Mouse (Mus musculus) CH12.LX (cell line): Measurements from ENCODE around the gene Nktr. TPM values are rescaled to one million over a fixed set of nuclear protein-coding genes. Genes with fewer than 3 reads are reported as not detected.
A peak's percentile ranks its signal among the peaks of the same experiment; 100 is the strongest.

Experiments used
- DNase-seq: peaks from one replicate; pipeline ENCODE4 v3.0.0-alpha.2; 2013; ENCODE audit errors: extremely low read depth
- H3K27ac ChIP-seq: 2 replicates; pipeline ENCODE4 v1.5.1; 2012; ENCODE audit warnings: low read depth, mild to moderate bottlenecking, control low read depth, moderate library complexity; ENCODE audit not compliant: insufficient read depth
- H3K27me3 ChIP-seq: replicated peaks from 2 replicates; pipeline ENCODE3; 2012; ENCODE audit warnings: inconsistent platforms
- H3K36me3 ChIP-seq, 2 experiments: replicated peaks in 1 of 2; 2 replicates each; pipeline versions ENCODE3 to v1.6.1; 2012; ENCODE audit warnings: inconsistent platforms in 1 of 2, low read length in 1 of 2, mild to moderate bottlenecking in 1 of 2, mixed read lengths in 1 of 2, moderate library complexity in 1 of 2; ENCODE audit not compliant: control insufficient read depth in 1 of 2, insufficient read depth in 1 of 2
- H3K4me1 ChIP-seq, 2 experiments: 2 replicates each; pipeline ENCODE4 v1.6.1; 2012; ENCODE audit warnings: inconsistent platforms in 1 of 2, moderate library complexity in 1 of 2; ENCODE audit not compliant: insufficient read depth in 2 of 2, control insufficient read depth in 1 of 2
- H3K4me2 ChIP-seq: 2 replicates; pipeline ENCODE4 v1.6.1; 2012; ENCODE audit warnings: low read depth, mild to moderate bottlenecking, control low read depth; ENCODE audit not compliant: poor library complexity, insufficient read depth, severe bottlenecking
- H3K4me3 ChIP-seq, 3 experiments: fragments of 150-350 bp in 1 of 3; sonication (generic) in 1 of 3; replicated peaks in 1 of 3; 2 replicates each; pipeline versions ENCODE3 to v1.5.1; 2011 to 2012; ENCODE audit warnings: low read depth in 2 of 3, low read length in 2 of 3, mild to moderate bottlenecking in 2 of 3, moderate library complexity in 2 of 3, control low read depth in 1 of 3, improper control_type of control experiment in 1 of 3, inconsistent platforms in 1 of 3, mixed read lengths in 1 of 3; ENCODE audit not compliant: poor library complexity in 1 of 3
- H3K79me2 ChIP-seq: replicated peaks from 2 replicates; pipeline ENCODE4 v1.6.1; 2012; ENCODE audit warnings: mild to moderate bottlenecking, moderate library complexity; ENCODE audit not compliant: control insufficient read depth, poor library complexity, insufficient read depth, severe bottlenecking; ENCODE audit errors: extremely low read depth
- H3K9ac ChIP-seq: 2 replicates; pipeline ENCODE4 v1.6.1; 2012; ENCODE audit warnings: low read depth, mild to moderate bottlenecking, control low read depth, moderate library complexity; ENCODE audit not compliant: insufficient read depth
- H3K9me3 ChIP-seq: replicated peaks from 2 replicates; pipeline ENCODE3; 2012; ENCODE audit warnings: low read length, inconsistent platforms, mixed read lengths
- BHLHE40 ChIP-seq: IDR thresholded peaks from 2 replicates; pipeline ENCODE4 v1.6.1; 2011; ENCODE audit warnings: mild to moderate bottlenecking, low read depth, low read length, improper control_type of control experiment
- CHD1 ChIP-seq: IDR thresholded peaks from 2 replicates; pipeline ENCODE4 v1.6.1; 2012; ENCODE audit warnings: low read depth, low read length, improper control_type of control experiment, inconsistent platforms
- CHD2 ChIP-seq: IDR thresholded peaks from 2 replicates; pipeline ENCODE4 v1.6.1; 2011; ENCODE audit warnings: low read length, improper control_type of control experiment
- CTCF ChIP-seq, 2 experiments: IDR thresholded peaks in 1 of 2; conservative IDR thresholded peaks in 1 of 2; 2 replicates each; pipeline ENCODE4 v1.5.1; 2011 to 2012; ENCODE audit warnings: low read depth in 2 of 2, low read length in 2 of 2, improper control_type of control experiment in 1 of 2, inconsistent platforms in 1 of 2, mild to moderate bottlenecking in 1 of 2, moderate library complexity in 1 of 2
- ELF1 ChIP-seq: IDR thresholded peaks from 2 replicates; pipeline ENCODE4 v1.6.1; 2014; ENCODE audit warnings: low read depth, mild to moderate bottlenecking, inconsistent platforms, low read length, improper control_type of control experiment
- IRF4 ChIP-seq: IDR thresholded peaks from 2 replicates; pipeline ENCODE4 v1.6.1; 2014; ENCODE audit warnings: low read depth, mild to moderate bottlenecking, inconsistent platforms, low read length, improper control_type of control experiment
- KAT2A ChIP-seq: IDR thresholded peaks from 2 replicates; pipeline ENCODE4 v1.6.1; 2012; ENCODE audit warnings: low read length, improper control_type of control experiment, inconsistent platforms; ENCODE audit not compliant: insufficient replicate concordance
- MAFK ChIP-seq: IDR thresholded peaks from 2 replicates; pipeline ENCODE4 v1.6.1; 2011; ENCODE audit warnings: low read length, improper control_type of control experiment; ENCODE audit not compliant: insufficient replicate concordance
- MAX ChIP-seq: IDR thresholded peaks from 2 replicates; pipeline ENCODE4 v1.6.1; 2011; ENCODE audit warnings: low read length, improper control_type of control experiment
- MAZ ChIP-seq: IDR thresholded peaks from 2 replicates; pipeline ENCODE4 v1.6.1; 2012; ENCODE audit warnings: low read depth, mild to moderate bottlenecking, inconsistent platforms, low read length, improper control_type of control experiment, moderate library complexity
- MEF2A ChIP-seq: IDR thresholded peaks from 2 replicates; pipeline ENCODE4 v1.6.1; 2014; ENCODE audit warnings: low read depth, mild to moderate bottlenecking, inconsistent platforms, low read length, improper control_type of control experiment, borderline replicate concordance
- NELFE ChIP-seq: IDR thresholded peaks from 2 replicates; pipeline ENCODE4 v1.6.1; 2011; ENCODE audit warnings: low read depth, low read length, improper control_type of control experiment
- NRF1 ChIP-seq: IDR thresholded peaks from 2 replicates; pipeline ENCODE4 v1.6.1; 2014; ENCODE audit warnings: low read depth, mild to moderate bottlenecking, inconsistent platforms, low read length, improper control_type of control experiment, moderate library complexity
- POLR2A ChIP-seq: IDR thresholded peaks from 2 replicates; pipeline ENCODE4 v1.6.1; 2011; ENCODE audit warnings: low read depth, mild to moderate bottlenecking, improper control_type of control experiment, low read length
- RAD21 ChIP-seq: IDR thresholded peaks from 2 replicates; pipeline ENCODE4 v1.6.1; 2011; ENCODE audit warnings: low read depth, mild to moderate bottlenecking, low read length, improper control_type of control experiment, moderate library complexity
- RCOR1 ChIP-seq: conservative IDR thresholded peaks from 2 replicates; pipeline ENCODE4 v1.6.1; 2012; ENCODE audit warnings: low read depth, mild to moderate bottlenecking, inconsistent platforms, low read length, improper control_type of control experiment
- SIN3A ChIP-seq: IDR thresholded peaks from 2 replicates; pipeline ENCODE4 v1.6.1; 2012; ENCODE audit warnings: low read length, improper control_type of control experiment, inconsistent platforms
- SMC3 ChIP-seq: IDR thresholded peaks from 2 replicates; pipeline ENCODE4 v1.6.1; 2011; ENCODE audit warnings: low read depth, low read length, improper control_type of control experiment
- USF2 ChIP-seq: conservative IDR thresholded peaks from 2 replicates; pipeline ENCODE4 v1.6.1; 2011; ENCODE audit warnings: low read depth, low read length, improper control_type of control experiment
- ZC3H11A ChIP-seq: IDR thresholded peaks from 2 replicates; pipeline ENCODE4 v1.6.1; 2012; ENCODE audit warnings: low read depth, mild to moderate bottlenecking, inconsistent platforms, low read length, improper control_type of control experiment
- ZMIZ1 ChIP-seq: IDR thresholded peaks from 2 replicates; pipeline ENCODE4 v1.6.1; 2012; ENCODE audit warnings: low read depth, mild to moderate bottlenecking, inconsistent platforms, low read length, improper control_type of control experiment
- dilution Hi-C: fragments of 300-500 bp; cut with MboI; formaldehyde crosslinking; loops from 2 replicates; pipeline ENCODE4 v1.14.3; 2020; ENCODE audit warnings: low sequenced_read_pairs; ENCODE audit not compliant: extremely low pct_unique_long_range_greater_than_20kb, extremely low pct_ligation_motif_present
- in situ Hi-C: fragments of 300-500 bp; cut with MboI; formaldehyde crosslinking; loops from 3 replicates; pipeline ENCODE4 v1.14.3; 2019; ENCODE audit warnings: low sequenced_read_pairs, low pct_ligation_motif_present, low pct_unique_long_range_greater_than_20kb, mixed read lengths
- polyA plus RNA-seq: library from polyadenylated mRNA; unstranded; fragments of >175 nt; gene quantifications from 2 replicates; pipeline ENCODE4 v1.2.1, GENCODE M21; 2012; ENCODE audit warnings: low read depth; ENCODE audit not compliant: insufficient read length
- total RNA-seq, 2 experiments: library from RNA; depleted of rRNA; stranded (reverse); fragments of 300-350 nt in 1 of 2; fragments of >200 nt in 1 of 2; gene quantifications; 2 replicates each; pipeline ENCODE4 v1.2.3; 2012 to 2014

The Nktr gene
- total and polyA plus RNA-seq, 3 experiments, result 31.0 to 65.0 (median 32.2) TPM

DNA sequence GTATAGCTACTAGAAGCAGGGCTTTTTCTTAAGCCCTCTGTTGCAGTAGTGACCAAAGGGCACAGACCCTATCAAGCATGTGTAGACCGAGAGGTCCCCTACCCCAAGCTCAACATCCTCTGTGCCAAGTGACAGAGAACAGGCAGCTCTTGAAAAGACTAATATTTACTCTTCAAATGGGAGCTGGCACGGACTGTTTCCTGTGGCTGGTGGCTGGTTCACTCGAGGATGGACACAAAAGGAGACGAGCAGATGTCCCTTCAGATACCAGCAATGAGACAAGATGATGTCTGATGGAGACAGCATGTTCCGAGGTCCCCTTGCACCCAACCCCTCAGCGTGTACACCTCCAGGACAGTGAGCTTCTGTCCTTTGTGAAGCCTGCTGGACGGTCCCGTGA is 41.5 kb upstream of the Nktr start:
- H3K4me3 ChIP-seq, result no peak overlapping the region
- H3K9me3 ChIP-seq, result no peaks in the 10 kb centered on the region
- H3K79me2 ChIP-seq, result no peaks in the 10 kb centered on the region
- H3K4me1 ChIP-seq, result peaks cover 20 to 58% of the 10 kb centered on the region in 2 experiments
- H3K27me3 ChIP-seq, result no peaks in the 10 kb centered on the region
- TF ChIP-seq ZMIZ1 (no peak), USF2 (no peak), MAFK (no peak), MEF2A (no peak), RAD21 (no peak), BHLHE40 (no peak), NRF1 (no peak), IRF4 (no peak), NELFE (no peak), KAT2A (no peak), MAZ (no peak), CHD1 (no peak), ELF1 (no peak), RCOR1 (no peak), MAX (no peak), CHD2 (no peak), POLR2A (no peak), SIN3A (no peak)
- TF ChIP-seq, all 38 proteins: peak for 0
- H3K9ac ChIP-seq, result no peak overlapping the region
- no peak overlapping the region for H3K27ac ChIP-seq
- in situ Hi-C loops (no loop called here), dilution Hi-C loops (no loop called here)
- no peak overlapping the region for H3K4me2 ChIP-seq
- DNase-seq, result no peak
- peaks cover 0 to 27% of the 10 kb centered on the region in 2 experiments for H3K36me3 ChIP-seq

DNA sequence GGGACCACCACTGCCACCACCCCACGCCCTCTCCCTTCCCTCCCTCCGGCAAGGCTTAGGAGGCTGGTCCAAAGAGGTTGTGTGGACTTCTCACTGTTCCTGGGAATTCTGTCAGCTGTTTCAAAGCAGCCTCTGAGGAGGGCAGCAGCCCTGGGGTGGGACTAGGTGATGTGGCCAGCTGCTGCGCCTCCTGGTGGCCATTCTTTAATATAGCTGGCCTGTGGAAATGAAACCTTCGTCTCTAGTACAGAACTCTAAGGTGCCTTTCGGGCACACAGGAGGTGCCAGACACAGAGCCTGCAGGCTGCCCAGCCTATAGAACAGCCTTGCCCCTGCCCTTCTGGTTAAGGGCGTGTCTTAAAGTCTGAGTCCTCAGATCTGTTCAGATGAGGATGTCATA is 39.4 kb upstream of the Nktr start:
- Histone ChIP-seq H3K9ac (no peak overlapping the region), H3K4me1 (peaks cover 7 to 37% of the 10 kb centered on the region in 2 experiments), H3K36me3 (peaks cover 4 to 36% of the 10 kb centered on the region in 2 experiments), H3K27me3 (no peaks in the 10 kb centered on the region), H3K79me2 (no peaks in the 10 kb centered on the region), H3K4me3 (no peak overlapping the region), H3K27ac (no peak overlapping the region), H3K4me2 (no peak overlapping the region), H3K9me3 (no peaks in the 10 kb centered on the region)
- dilution Hi-C loops (no loop called here), in situ Hi-C loops (no loop called here)
- TF ChIP-seq SMC3 (peak; percentile 83), RAD21 (peak; percentile 51), ZMIZ1 (no peak), ZC3H11A (0 out of 2 replicates have a peak, but pooled peaks have one; percentile 2), CTCF (conservative IDR thresholded peaks at IDR 0.05 in 1 of 2, IDR thresholded peaks at IDR 0.05 in 1 of 2; ENCODE audit: low read depth in 2 of 2, low read length in 2 of 2) (peak; percentile 60 to 83)
- DNase-seq, result peak; percentile 48
